Mouse (Mus musculus) T-cell, adult 66 days (primary cell): ENCODE results near the gene 4933428M09Rik. TPM values are rescaled to one million over a fixed set of nuclear protein-coding genes. Genes with fewer than 3 reads are reported as not detected.

Experiments
- total RNA-seq, 2 experiments: library from RNA; stranded (reverse); gene quantifications; 3 replicates in 1 of 2; 4 replicates in 1 of 2; pipeline ENCODE4 v1.2.4; 2023

The 4933428M09Rik gene
- not detected for total RNA-seq

GRCm38 (mm10) chrX:139178928-139179327, at the start of gene 4933428M09Rik:
Gene 4933428M09Rik (plus strand): TSS chrX:139179228.

GRCm38 (mm10) chrX:139209829-139210225, 30.8 kb downstream of the 4933428M09Rik start, which contains the start of gene Mum1l1:
Gene Mum1l1 (plus strand): TSS chrX:139210042.

Other genes with a start within 250 kb of the 4933428M09Rik start
- not detected for gene Serpina7, start 94.0 kb upstream of the 4933428M09Rik start, total RNA-seq
- not detected for gene 4930513O06Rik, start 93.0 kb upstream of the 4933428M09Rik start, total RNA-seq
- not detected for gene Mum1l1, start 30.8 kb downstream of the 4933428M09Rik start, total RNA-seq
- gene Trap1a, start 154.5 kb downstream of the 4933428M09Rik start, total RNA-seq = not detected